Mouse (Mus musculus) lung, postnatal 0 days (tissue): Measurements from ENCODE around the gene Fstl3.

Experiments used
- CTCF ChIP-seq: IDR thresholded peaks from 2 replicates; pipeline ENCODE4 v1.5.1; 2016; ENCODE audit warnings: antibody characterized with exemption, mild to moderate bottlenecking
- EP300 ChIP-seq: IDR thresholded peaks from 2 replicates; pipeline ENCODE4 v1.6.1; 2016; ENCODE audit warnings: antibody characterized with exemption, mild to moderate bottlenecking, control low read depth

GRCm38 (mm10) chr10:79783920-79784800, 7.1 kb downstream of the Fstl3 start:
- TF ChIP-seq CTCF (peak; percentile 64), EP300 (no peak)
